In the genomic region with DNA sequence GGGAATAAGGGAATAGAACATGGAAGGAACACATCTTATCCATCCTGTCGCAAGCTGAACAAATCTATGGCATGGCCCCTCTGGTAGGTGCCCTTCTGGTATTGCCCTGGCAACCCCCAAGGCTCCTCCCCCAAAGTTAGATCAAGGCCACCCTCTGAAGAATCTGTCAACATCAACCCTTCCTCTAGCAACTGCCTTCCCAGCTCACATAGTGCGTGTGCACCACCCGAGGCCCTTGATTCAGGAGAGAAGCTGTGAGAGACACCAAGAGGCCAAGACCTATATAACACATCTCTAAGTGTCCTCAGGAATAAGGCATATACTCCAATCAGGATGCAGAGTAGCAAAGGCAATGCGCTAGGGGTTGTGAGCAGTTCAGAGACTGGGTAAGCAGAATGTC, we compare ENCODE assay signal across 32 mouse cellular contexts. TPM values are rescaled to one million over a fixed set of nuclear protein-coding genes. Genes with fewer than 3 reads are reported as not detected.
DNase-seq lines count a peak whose midpoint lies in the region; ATAC-seq and TF ChIP-seq lines count a peak whose summit lies in the region.
"Had no signal": no experiment of that assay in that cellular context is flagged by ENCODE, and none has a peak within 500 bp of the region (broad histone marks: within the 10 kb centered on the region; RNA-seq: fewer than 3 reads in every experiment).

No protein-coding gene starts in this region.

- H3K27me3 ChIP-seq in thymus, adult 2 months (ENCODE audit: control insufficient read depth, insufficient read depth, low read length): no peaks in the 10 kb centered on the region
- H3K27me3 ChIP-seq in midbrain, embryonic 13.5 days: no peaks in the 10 kb centered on the region
- H3K27me3 ChIP-seq in midbrain, embryonic 11.5 days (ENCODE audit: control insufficient read depth, insufficient read depth, low read length): no peaks in the 10 kb centered on the region
- H3K27me3 ChIP-seq: CH12.LX; embryonic facial prominence, embryonic 12.5 days; embryonic facial prominence, embryonic 15.5 days; heart, embryonic 12.5 days; hindbrain, embryonic 15.5 days; intestine, embryonic 15.5 days had no signal

- DNase-seq in thymus, adult 2 months: no peak
- DNase-seq in thymus, postnatal 14 days: no peak
- peak; percentile 66 for DNase-seq in CD4-positive, CD25-positive, alpha-beta regulatory T cell, adult 2 months (ENCODE audit: low read depth, low spot score)
- DNase-seq in T-cell, adult 2 months (ENCODE audit: low spot score): peak; percentile 56
- peak; percentile 70 for DNase-seq in naive thymus-derived CD4-positive, alpha-beta T cell, adult 2 months (ENCODE audit: low read depth)
- no peak for DNase-seq in testis, postnatal 14 days (ENCODE audit: low spot score)
- DNase-seq in midbrain, embryonic 11.5 days (ENCODE audit: low spot score, missing footprints): no peak
- DNase-seq: adrenal gland, adult 2 months; adrenal gland, postnatal 14 days; B cell, adult 2 months; cerebellum, adult 11 months; cerebellum, adult 2 months; cerebellum, adult 9-11 months; cerebellum, postnatal 25 days; forebrain, postnatal 0 days; gastrocnemius, adult 2 months; gastrocnemius, postnatal 14 days; heart, adult 18-20 months; heart, postnatal 10 days; heart, postnatal 36 days had no signal

- no peak overlapping the region for H3K4me3 ChIP-seq in thymus, adult 2 months (ENCODE audit: control insufficient read depth, insufficient read depth, low read length)
- no peak overlapping the region for H3K4me3 ChIP-seq in midbrain, embryonic 13.5 days (replicated peaks)
- no peak overlapping the region for H3K4me3 ChIP-seq in midbrain, embryonic 11.5 days (ENCODE audit: low read depth, low read length)
- H3K4me3 ChIP-seq: embryonic facial prominence, embryonic 12.5 days; embryonic facial prominence, embryonic 15.5 days; gastrocnemius, adult 2 months; heart, embryonic 12.5 days; heart, embryonic 15.5 days; hindbrain, embryonic 10.5 days; hindbrain, embryonic 15.5 days; intestine, embryonic 15.5 days had no signal

- no peak overlapping the region for H3K9ac ChIP-seq in midbrain, embryonic 13.5 days (replicated peaks)
- H3K9ac ChIP-seq in midbrain, embryonic 11.5 days (ENCODE audit: low read length): no peak overlapping the region
- H3K9ac ChIP-seq: embryonic facial prominence, embryonic 12.5 days; embryonic facial prominence, embryonic 15.5 days; forebrain, postnatal 0 days; heart, embryonic 12.5 days; heart, embryonic 15.5 days; hindbrain, embryonic 15.5 days; intestine, embryonic 15.5 days had no signal

- H3K4me1 ChIP-seq in thymus, adult 2 months (replicated peaks; ENCODE audit: control insufficient read depth, insufficient read depth, low read length): peaks cover 22% of the 10 kb centered on the region
- no peaks in the 10 kb centered on the region for H3K4me1 ChIP-seq in midbrain, embryonic 13.5 days (replicated peaks)
- peaks cover 3% of the 10 kb centered on the region; the same call in 1 of the 2 replicates for H3K4me1 ChIP-seq in midbrain, embryonic 11.5 days (ENCODE audit: control insufficient read depth, insufficient read depth, low read length)
- H3K4me1 ChIP-seq: embryonic facial prominence, embryonic 12.5 days; embryonic facial prominence, embryonic 15.5 days; heart, embryonic 12.5 days; heart, embryonic 15.5 days; hindbrain, embryonic 15.5 days; intestine, embryonic 15.5 days had no signal

- H3K27ac ChIP-seq in thymus, adult 2 months (ENCODE audit: control insufficient read depth, insufficient read depth, low read length): peak overlapping the region; percentile 2; the same call in 1 of the 2 replicates
- H3K27ac ChIP-seq in midbrain, embryonic 13.5 days: no peak overlapping the region
- H3K27ac ChIP-seq in midbrain, embryonic 11.5 days (ENCODE audit: low read depth, low read length): no peak overlapping the region
- H3K27ac ChIP-seq: embryonic facial prominence, embryonic 12.5 days; embryonic facial prominence, embryonic 15.5 days; gastrocnemius, adult 2 months; heart, embryonic 15.5 days; hindbrain, embryonic 10.5 days; hindbrain, embryonic 15.5 days; intestine, embryonic 15.5 days had no signal

- H3K9me3 ChIP-seq in midbrain, embryonic 13.5 days: no peaks in the 10 kb centered on the region
- no peaks in the 10 kb centered on the region for H3K9me3 ChIP-seq in midbrain, embryonic 11.5 days (ENCODE audit: control insufficient read depth, low read length)
- H3K9me3 ChIP-seq: embryonic facial prominence, embryonic 12.5 days; embryonic facial prominence, embryonic 15.5 days; G1E; heart, embryonic 12.5 days; heart, embryonic 15.5 days; hindbrain, embryonic 10.5 days; hindbrain, embryonic 15.5 days; intestine, embryonic 15.5 days had no signal

- no peaks in the 10 kb centered on the region for H3K36me3 ChIP-seq in thymus, adult 2 months (ENCODE audit: control insufficient read depth, insufficient read depth, low read length)
- H3K36me3 ChIP-seq in midbrain, embryonic 13.5 days: no peaks in the 10 kb centered on the region
- no peaks in the 10 kb centered on the region for H3K36me3 ChIP-seq in midbrain, embryonic 11.5 days (ENCODE audit: control insufficient read depth, insufficient read depth, low read length)
- H3K36me3 ChIP-seq: embryonic facial prominence, embryonic 12.5 days; embryonic facial prominence, embryonic 15.5 days; G1E; heart, embryonic 12.5 days; heart, embryonic 15.5 days; hindbrain, embryonic 10.5 days; hindbrain, embryonic 15.5 days; intestine, embryonic 15.5 days had no signal

- ATAC-seq in midbrain, embryonic 13.5 days: no peak
- ATAC-seq in midbrain, embryonic 11.5 days (ENCODE audit: low FRiP score): no peak
- ATAC-seq: forebrain, embryonic 14.5 days; forebrain, postnatal 0 days; intestine, embryonic 15.5 days; Patski had no signal

- no peak for TF ChIP-seq POLR2A in thymus, adult 2 months (IDR thresholded peaks at IDR 0.05; ENCODE audit: control insufficient read depth, extremely low read depth, insufficient read depth, low read length, poor library complexity)

- TF ChIP-seq CTCF in thymus, adult 2 months (IDR thresholded peaks at IDR 0.05; ENCODE audit: borderline replicate concordance, control insufficient read depth, extremely low read depth, insufficient read depth, low read length, poor library complexity): no peak

- no peak overlapping the region for H3K4me2 ChIP-seq in midbrain, embryonic 13.5 days (replicated peaks)
- H3K4me2 ChIP-seq in midbrain, embryonic 11.5 days: no peak overlapping the region
- H3K4me2 ChIP-seq: embryonic facial prominence, embryonic 12.5 days; embryonic facial prominence, embryonic 15.5 days; heart, embryonic 12.5 days; heart, embryonic 15.5 days; hindbrain, embryonic 15.5 days; intestine, embryonic 15.5 days had no signal

- WGBS in thymus, adult 2 months: 84% methylated on average over 4 of the region's 4 CpGs
- WGBS in midbrain, embryonic 13.5 days: 96% methylated on average over 4 of the region's 4 CpGs
- 91% methylated on average over 4 of the region's 4 CpGs for WGBS in midbrain, embryonic 11.5 days

RNA-seq across cellular contexts. Expression of gene Nlrc5, which starts 11.9 kb away (rescaled TPM):
- polyA plus RNA-seq in thymus, adult 2 months (2012; rRNA removed): 56.8 and 57.5 TPM in 2 replicates
- 0.27 and 0.28 TPM in 2 replicates for polyA plus RNA-seq in midbrain, embryonic 13.5 days (2015; fragmentation: Nextera tagmentation; extraction: Ambion mirVana)
- 0.23 TPM in 1 of 2 replicates, not detected in the other for polyA plus RNA-seq in midbrain, embryonic 11.5 days (2014; fragmentation: Nextera tagmentation; extraction: Ambion mirVana)

RNA-seq across cellular contexts. Expression of gene Herpud1, which starts 36.0 kb away (rescaled TPM):
- polyA plus RNA-seq in thymus, adult 2 months (2012; rRNA removed): 198 and 218 TPM in 2 replicates
- 58.2 and 60.0 TPM in 2 replicates for polyA plus RNA-seq in midbrain, embryonic 13.5 days (2015; fragmentation: Nextera tagmentation; extraction: Ambion mirVana)
- 56.8 and 60.4 TPM in 2 replicates for polyA plus RNA-seq in midbrain, embryonic 11.5 days (2014; fragmentation: Nextera tagmentation; extraction: Ambion mirVana)

Comparison
In these comparisons a context has a peak if more than half of its experiments do, and no peak if none do; other contexts are left out.
1. DNase-seq: peak in CD4-positive, CD25-positive, alpha-beta regulatory T cell, adult 2 months (single experiment), T-cell, adult 2 months (single experiment) and naive thymus-derived CD4-positive, alpha-beta T cell, adult 2 months (single experiment); none in thymus, adult 2 months (single experiment), thymus, postnatal 14 days (single experiment), testis, postnatal 14 days (single experiment) and midbrain, embryonic 11.5 days (single experiment).
2. RNA of gene Nlrc5, which starts 11.9 kb away (polyA plus RNA-seq): 56.8 to 57.5 TPM in thymus, adult 2 months; 0.27 to 0.28 TPM in midbrain, embryonic 13.5 days and 0.23 TPM in midbrain, embryonic 11.5 days; every median in the first group is over 10 times any median in the second.